Mouse (Mus musculus) activated CD4-positive, CD25-positive, alpha-beta regulatory T cell, adult 4 months (primary cell): ENCODE measurements around the gene Vmn2r75. TPM values are rescaled to one million over a fixed set of nuclear protein-coding genes. Genes with fewer than 3 reads are reported as not detected.
"Not testable (repeated sequence)": the region's sequence is repeated elsewhere in the genome, so short reads cannot be mapped to it uniquely, and the experiment has no call there.

ENCODE experiments used
- ATAC-seq: one replicate; pipeline ENCODE4 v1.8.0; 2017
- polyA plus RNA-seq, 2 experiments: library from polyadenylated mRNA; unstranded; fragments of 100-300 nt; shearing (Covaris generic); gene quantifications; one replicate each; pipeline ENCODE4 v1.2.1; 2017

The Vmn2r75 gene
- polyA plus RNA-seq, result under 1 TPM in 1 of 2 experiments, not detected in 1; 0.08 TPM

DNA sequence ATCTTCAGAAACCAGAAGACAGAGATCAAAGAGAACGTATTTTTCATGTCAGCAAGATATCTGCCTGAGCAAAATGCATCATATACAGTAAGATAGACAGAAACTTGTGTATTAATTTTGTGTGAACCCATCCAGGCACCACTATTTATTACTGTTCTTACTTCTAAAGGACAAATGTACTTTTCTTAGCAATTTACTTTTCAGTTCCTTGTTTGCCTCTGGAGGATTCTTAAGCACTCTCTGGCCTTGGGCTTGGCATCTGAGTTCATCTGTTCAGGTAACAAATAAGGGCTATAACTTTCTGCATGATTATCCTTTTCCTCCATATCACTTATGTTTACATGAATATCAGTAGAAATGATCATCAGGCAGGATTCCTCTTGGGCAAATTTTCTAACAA is at the start of gene Vmn2r75:
Vmn2r75 (minus strand) TSS at position 101 of the 400 bp plus-strand sequence.
- not testable (repeated sequence) for ATAC-seq

DNA sequence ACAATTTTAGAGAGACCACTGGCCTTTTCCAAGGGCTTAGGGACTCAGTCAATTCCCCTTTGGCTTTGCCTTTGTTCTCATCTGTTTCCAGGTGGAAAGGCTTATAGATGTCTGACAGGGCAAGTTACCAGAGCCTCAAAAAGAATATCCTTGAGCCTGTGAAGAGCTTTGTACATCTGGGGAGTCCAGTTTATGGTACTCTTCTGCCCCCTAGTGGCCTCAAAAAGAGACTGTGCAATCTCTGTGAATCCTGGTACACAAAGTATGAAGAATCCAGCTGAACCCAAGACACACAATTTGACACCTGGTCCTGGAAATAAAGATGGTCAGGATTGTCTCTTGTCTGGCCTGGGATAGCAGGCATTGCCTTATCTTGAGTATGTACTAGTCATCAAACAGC is 39.8 kb upstream of the Vmn2r75 start:
- no peak for ATAC-seq

Other genes with a start within 250 kb of the Vmn2r75 start
- not detected for gene Vmn2r74, start 210.1 kb downstream of the Vmn2r75 start, polyA plus RNA-seq
- gene Vmn2r76, start 74.5 kb upstream of the Vmn2r75 start, polyA plus RNA-seq, result under 1 TPM; 0.03 to 0.08 TPM
- gene Olfr310, start 105.4 kb upstream of the Vmn2r75 start, polyA plus RNA-seq, result not detected
- not detected for gene Olfr309, start 141.9 kb upstream of the Vmn2r75 start, polyA plus RNA-seq
- not detected for gene Olfr308, start 153.9 kb upstream of the Vmn2r75 start, polyA plus RNA-seq
- not detected for gene Olfr307, start 165.8 kb upstream of the Vmn2r75 start, polyA plus RNA-seq
- not detected for gene Olfr305, start 195.2 kb upstream of the Vmn2r75 start, polyA plus RNA-seq
- gene Olfr304, start 214.9 kb upstream of the Vmn2r75 start, polyA plus RNA-seq, result not detected
- not detected for gene Olfr303, start 226.0 kb upstream of the Vmn2r75 start, polyA plus RNA-seq
- not detected for gene Olfr301, start 232.1 kb upstream of the Vmn2r75 start, polyA plus RNA-seq